Mouse (Mus musculus) adrenal gland, postnatal 36 days (tissue): Measurements from ENCODE around the gene Snrnp35. TPM values are rescaled to one million over a fixed set of nuclear protein-coding genes. Genes with fewer than 3 reads are reported as not detected.
A peak's percentile ranks its signal among the peaks of the same experiment; 100 is the strongest.

Source experiments
- DNase-seq, 2 experiments: peaks; one replicate each; pipeline ENCODE4 v3.0.0; 2021; ENCODE audit warnings: mixed read lengths in 1 of 2
- total RNA-seq, 2 experiments: library from RNA; stranded (reverse); gene quantifications; 2 replicates each; pipeline ENCODE4 v1.2.3; 2021

Snrnp35 gene
- total RNA-seq, 2 experiments from 2014 or later: 19.4 to 20.5 TPM

DNA sequence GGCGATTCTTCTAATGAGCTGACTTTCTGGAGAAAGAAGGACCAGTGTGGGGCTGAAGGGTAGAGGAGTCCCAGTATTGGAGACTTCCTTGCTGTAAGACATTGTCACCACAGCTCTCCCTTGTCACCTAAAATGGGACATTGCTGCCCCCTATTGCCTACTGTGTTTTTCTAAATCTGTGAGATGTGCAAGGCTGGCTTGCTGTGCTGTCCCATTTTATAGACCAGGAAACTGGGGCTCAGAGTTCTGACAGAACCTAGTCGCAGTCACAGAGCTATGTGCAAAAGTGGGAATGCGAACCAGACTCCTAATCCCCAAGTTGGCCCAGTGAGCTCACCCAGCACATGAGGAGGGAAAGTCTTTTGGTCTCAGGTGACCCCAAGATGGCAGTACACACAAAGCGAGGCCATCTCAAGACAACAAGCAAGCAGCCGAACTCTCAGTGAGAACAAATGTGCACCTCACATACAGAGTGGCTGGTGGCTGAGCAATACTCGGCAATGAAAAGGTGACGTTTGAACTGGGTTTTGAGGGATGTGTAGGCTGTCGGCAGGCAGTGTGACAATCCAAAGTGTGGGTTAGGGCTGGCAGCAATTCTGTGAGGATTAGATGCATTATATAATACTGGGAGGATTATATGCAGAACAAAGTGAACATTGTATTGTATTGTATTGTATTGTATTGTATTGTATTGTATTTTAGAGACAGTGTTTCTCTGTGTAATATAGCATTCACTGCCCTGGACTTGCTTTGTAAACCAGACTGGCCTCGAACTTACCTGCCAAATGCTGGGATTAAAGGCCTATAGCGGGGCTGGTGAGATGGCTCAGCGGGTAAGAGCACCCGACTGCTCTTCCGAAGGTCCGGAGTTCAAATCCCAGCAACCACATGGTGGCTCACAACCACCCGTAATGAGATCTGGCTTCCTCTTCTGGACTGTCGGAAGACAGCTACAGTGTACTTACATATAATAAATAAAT is 56.2 kb downstream of the Snrnp35 start:
- DNase-seq: peak; percentile 60 to 74

DNA sequence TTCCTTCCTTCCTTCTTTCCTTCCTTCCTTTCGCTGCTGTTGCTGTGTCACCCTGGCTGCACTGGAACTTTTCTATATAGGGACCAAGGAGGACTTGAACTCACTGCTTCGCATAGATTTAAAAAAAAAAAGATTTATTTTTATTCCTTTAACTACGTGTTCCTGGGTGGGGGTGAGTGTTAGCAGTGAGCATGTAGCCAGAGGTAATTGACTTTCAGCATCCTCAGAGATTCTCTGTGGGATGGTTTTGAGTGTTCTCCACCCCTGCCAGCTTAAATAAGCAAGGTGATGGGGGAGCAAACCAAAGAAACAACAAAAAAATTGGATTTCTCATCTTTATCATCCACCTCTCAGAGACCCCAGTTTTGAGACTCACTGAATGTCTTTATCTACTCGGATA is 57.0 kb downstream of the Snrnp35 start:
- no peak for DNase-seq

DNA sequence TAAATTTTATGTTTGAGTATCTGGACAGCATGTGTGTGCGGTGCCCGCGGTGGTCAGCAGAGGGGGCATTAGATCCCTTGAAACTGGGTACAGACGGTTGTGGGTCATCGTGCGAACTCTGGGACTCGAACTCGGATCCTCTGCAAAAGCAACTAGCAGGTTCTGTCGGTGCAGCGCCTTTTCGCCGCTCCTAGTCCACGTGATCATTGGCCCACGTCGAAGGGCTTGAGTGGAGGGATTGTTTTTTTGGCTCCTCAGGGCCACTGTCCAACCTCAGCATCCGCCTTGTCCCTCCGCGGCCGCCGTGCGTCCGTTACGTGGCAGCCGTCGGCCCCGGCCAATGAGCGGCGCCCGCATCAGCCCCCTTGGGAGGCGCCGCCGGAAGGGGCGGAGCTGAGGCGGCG is 57.5 kb downstream of the Snrnp35 start, which contains the start of gene Tmed2:
TSS of gene Tmed2 (plus strand) at position 313 of the 404 bp plus-strand sequence.
- DNase-seq: peak; percentile 95 to 96

Other genes starting within 250 kb of the Snrnp35 start
- gene Pitpnm2, start 233.4 kb upstream of the Snrnp35 start, total RNA-seq: 10 to 100 TPM; 50.0 to 57.2 TPM
- 10 to 100 TPM in 1 of 2 experiments, 1 to 10 TPM in 1; 6.8 to 10.4 TPM for gene Mphosph9, start 155.2 kb upstream of the Snrnp35 start, total RNA-seq
- gene 2810006K23Rik, start 155.0 kb upstream of the Snrnp35 start, total RNA-seq: 10 to 100 TPM; 14.8 to 15.0 TPM
- gene Cdk2ap1, start 120.1 kb upstream of the Snrnp35 start, total RNA-seq: 100 to 1,000 TPM; 155 to 187 TPM
- 100 to 1,000 TPM in 1 of 2 experiments, 10 to 100 TPM in 1; 84.3 to 100 TPM for gene Sbno1, start 57.1 kb upstream of the Snrnp35 start, total RNA-seq
- gene Kmt5a, start 43.2 kb upstream of the Snrnp35 start, total RNA-seq: 100 to 1,000 TPM; 172 to 188 TPM
- gene Rilpl2, start 4.8 kb upstream of the Snrnp35 start, total RNA-seq: 10 to 100 TPM; 21.4 to 23.9 TPM
- 10 to 100 TPM; 16.2 to 17.4 TPM for gene Rilpl1, start 48.3 kb downstream of the Snrnp35 start, total RNA-seq
- gene Tmed2, start 57.6 kb downstream of the Snrnp35 start, total RNA-seq: 100 to 1,000 TPM; 226 to 241 TPM
- 10 to 100 TPM; 11.8 to 13.2 TPM for gene Ddx55, start 69.7 kb downstream of the Snrnp35 start, total RNA-seq
- 10 to 100 TPM; 43.6 to 55.3 TPM for gene Eif2b1, start 96.0 kb downstream of the Snrnp35 start, total RNA-seq
- 10 to 100 TPM; 40.4 to 44.2 TPM for gene Gtf2h3, start 96.0 kb downstream of the Snrnp35 start, total RNA-seq
- gene Atp6v0a2, start 145.4 kb downstream of the Snrnp35 start, total RNA-seq: 10 to 100 TPM; 74.5 to 83.7 TPM
- gene Dnah10, start 242.0 kb downstream of the Snrnp35 start, total RNA-seq: 1 to 10 TPM in 1 of 2 experiments, under 1 TPM in 1; 0.69 to 2.8 TPM